Mouse (Mus musculus) forebrain, embryonic 12.5 days (tissue): ENCODE data around the gene Prr11. TPM values are rescaled to one million over a fixed set of nuclear protein-coding genes. Genes with fewer than 3 reads are reported as not detected.

ENCODE experiments used
- ATAC-seq: fragments of 200-750 bp; cut with Nextera tagmentation; 2 replicates; pipeline ENCODE4 v1.8.0; 2017; ENCODE audit warnings: moderate TSS enrichment; ENCODE audit not compliant: low FRiP score
- H3K27ac ChIP-seq: fragments of 300-500 bp; sonication (generic); 2 replicates; pipeline ENCODE4 v1.5.1; 2016; ENCODE audit warnings: mild to moderate bottlenecking
- H3K27me3 ChIP-seq: fragments of 300-500 bp; sonication (generic); 2 replicates; pipeline ENCODE4 v1.6.1; 2016; ENCODE audit warnings: mild to moderate bottlenecking
- H3K36me3 ChIP-seq: fragments of 300-500 bp; sonication (generic); replicated peaks from 2 replicates; pipeline ENCODE4 v1.6.1; 2016; ENCODE audit warnings: mild to moderate bottlenecking
- H3K4me1 ChIP-seq: fragments of 300-500 bp; sonication (generic); 2 replicates; pipeline ENCODE4 v1.6.1; 2016
- H3K4me2 ChIP-seq: fragments of 300-500 bp; sonication (generic); 2 replicates; pipeline ENCODE4 v1.6.1; 2016; ENCODE audit warnings: mild to moderate bottlenecking, moderate library complexity
- H3K4me3 ChIP-seq: fragments of 300-500 bp; sonication (generic); replicated peaks from 2 replicates; pipeline ENCODE4 v1.5.1; 2016; ENCODE audit warnings: mild to moderate bottlenecking
- H3K9ac ChIP-seq: fragments of 300-500 bp; sonication (generic); 2 replicates; pipeline ENCODE4 v1.6.1; 2016; ENCODE audit warnings: mild to moderate bottlenecking
- H3K9me3 ChIP-seq: fragments of 300-500 bp; sonication (generic); 2 replicates; pipeline ENCODE4 v1.6.1; 2016
- WGBS: fragments of 180-500 bp; shearing (Covaris S2); methylation state at CpG from one replicate; pipeline ENCODE4 v1.1.7; 2016; 5-methylcytosine and 5-hydroxymethylcytosine counted together
- polyA plus RNA-seq: library from polyadenylated mRNA; unstranded; fragments of >200 nt; fragmentation: Nextera tagmentation; extraction: Ambion mirVana; gene quantifications from 2 replicates; pipeline ENCODE4 v1.2.1, GENCODE M21; 2016

Prr11 gene
- polyA plus RNA-seq = 11.1 and 14.1 TPM in 2 replicates

DNA sequence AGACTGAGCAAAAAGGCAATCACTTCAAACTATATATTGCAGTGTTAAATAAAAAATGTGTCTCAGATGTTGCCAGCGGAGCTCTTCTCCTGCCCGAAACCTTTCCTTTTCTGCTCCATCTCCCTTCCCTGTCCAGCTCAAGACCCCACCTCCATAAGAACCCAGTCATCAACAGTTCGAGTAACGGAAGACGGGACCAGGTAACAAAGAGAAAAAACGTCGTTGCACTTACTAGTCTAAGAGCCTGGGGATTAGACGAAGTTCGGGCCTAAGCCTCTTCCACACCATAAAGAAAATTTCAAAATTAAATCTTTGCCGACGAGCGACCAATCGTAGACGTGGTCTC is at the start of gene Prr11:
Gene Prr11, minus strand, starts transcription at position 300 of the 346 bp plus-strand sequence.
- Histone ChIP-seq H3K36me3 (peaks cover 35% of the 10 kb centered on the region), H3K4me2 (peak within 1 kb of the TSS; percentile 60), H3K4me1 (peaks cover 26% of the 10 kb centered on the region), H3K9ac (peak within 1 kb of the TSS; percentile 95), H3K9me3 (no peaks in the 10 kb centered on the region), H3K27me3 (no peaks in the 10 kb centered on the region), H3K27ac (peak within 1 kb of the TSS; percentile 98), H3K4me3 (peak within 1 kb of the TSS; percentile 88)
- ATAC-seq = no peak
- under 1% methylated on average over 14 of the region's 14 CpGs for whole genome bisulfite sequencing

- Histone ChIP-seq H3K9me3 (no peaks in the 10 kb centered on the region), H3K4me2 (no peak overlapping the region), H3K36me3 (peaks cover 36% of the 10 kb centered on the region), H3K27ac (no peak overlapping the region), H3K27me3 (no peaks in the 10 kb centered on the region), H3K9ac (no peak overlapping the region), H3K4me1 (no peaks in the 10 kb centered on the region), H3K4me3 (no peak overlapping the region)
- 95% methylated on average over 2 of the region's 2 CpGs for WGBS
- no peak for ATAC-seq
These were observed 49.5 kb upstream of the Prr11 start for GRCm38 (mm10) chr11:87158012-87158411.

DNA sequence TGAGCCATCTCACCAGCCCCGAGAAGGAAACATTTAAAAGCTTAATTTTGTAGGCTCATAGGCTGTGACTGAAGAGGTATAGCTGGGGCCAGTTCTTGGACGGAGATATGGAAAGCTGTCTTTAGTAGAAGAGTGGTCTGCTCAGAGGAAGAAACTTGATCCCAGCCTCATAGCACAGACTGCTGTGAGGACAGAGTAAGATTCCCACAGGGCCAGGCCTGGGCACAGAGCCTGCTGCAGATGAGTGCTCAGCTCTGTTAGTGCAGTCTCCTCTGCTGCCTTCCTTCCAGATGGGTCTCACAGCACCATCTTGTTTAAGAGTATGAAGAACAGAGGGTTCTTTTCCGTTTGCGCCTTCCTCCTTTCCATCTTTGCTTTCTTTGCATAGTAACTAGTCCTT is 27.7 kb upstream of the Prr11 start:
- H3K27ac ChIP-seq = no peak overlapping the region
- no peaks in the 10 kb centered on the region for H3K4me1 ChIP-seq
- H3K27me3 ChIP-seq = no peaks in the 10 kb centered on the region
- no peaks in the 10 kb centered on the region for H3K9me3 ChIP-seq
- ATAC-seq = no peak
- 90% methylated on average over 4 of the region's 4 CpGs for WGBS
- H3K9ac ChIP-seq = no peak overlapping the region
- H3K4me3 ChIP-seq = no peak overlapping the region
- peaks cover 25% of the 10 kb centered on the region for H3K36me3 ChIP-seq
- no peak overlapping the region for H3K4me2 ChIP-seq

DNA sequence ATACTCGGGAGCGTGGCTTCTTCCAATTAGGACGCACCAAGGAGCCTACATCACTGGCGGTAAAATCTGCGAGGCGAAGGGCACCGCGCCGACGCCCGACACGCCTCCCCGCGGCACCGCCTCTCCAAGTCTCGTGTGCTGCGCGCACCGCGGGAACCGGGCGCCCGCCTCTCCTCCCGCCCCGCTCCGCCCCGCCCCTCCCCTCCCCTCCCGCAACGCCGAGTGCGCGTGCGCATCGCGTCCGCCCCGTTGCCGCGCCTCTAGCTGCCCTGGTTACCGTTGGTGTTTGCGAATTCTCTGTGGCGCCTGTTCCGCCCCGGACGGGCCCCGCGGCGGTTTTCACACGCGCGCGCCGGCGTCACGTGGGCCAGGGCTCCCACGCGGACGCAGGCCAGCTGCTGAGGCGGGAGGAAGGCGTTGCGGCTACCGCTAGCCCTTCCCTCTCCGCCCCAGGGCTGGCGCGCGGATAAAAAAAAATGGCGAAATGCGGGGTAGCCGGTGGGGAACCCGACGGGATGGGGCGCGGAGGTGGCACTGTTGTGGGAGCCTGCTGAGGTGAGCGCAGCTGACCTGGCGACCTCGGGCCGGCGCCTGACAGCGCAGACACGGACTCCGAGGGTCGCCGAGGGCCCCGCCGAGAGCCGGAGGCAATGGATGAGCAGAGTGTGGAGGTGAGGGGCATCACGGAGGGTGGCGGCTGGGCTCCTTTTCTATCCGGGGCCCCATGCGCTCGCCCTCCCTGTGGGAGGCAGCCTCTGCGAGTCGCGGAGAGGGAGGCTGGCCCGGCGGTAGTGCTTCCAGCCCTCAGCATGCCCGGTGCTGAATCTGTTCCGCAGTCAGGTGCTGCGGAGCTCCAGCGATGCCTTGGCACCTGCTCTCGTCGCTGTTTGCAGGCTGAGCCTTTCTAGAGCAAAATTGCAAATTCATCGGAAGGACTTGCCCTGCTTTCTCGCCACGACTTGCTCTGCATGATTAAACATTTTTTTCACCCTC is 18.6 kb upstream of the Prr11 start, which contains the start of gene Trim37:
Gene Trim37, plus strand, starts transcription at position 254 of the 993 bp plus-strand sequence.
- H3K9ac ChIP-seq = peak within 1 kb of the TSS; percentile 87
- peak; percentile 94 for ATAC-seq
- peaks cover 19% of the 10 kb centered on the region for H3K4me1 ChIP-seq
- H3K36me3 ChIP-seq = peaks cover 35% of the 10 kb centered on the region
- no peaks in the 10 kb centered on the region for H3K27me3 ChIP-seq
- H3K9me3 ChIP-seq = no peaks in the 10 kb centered on the region
- under 1% methylated on average over 80 of the region's 105 CpGs for WGBS
- H3K4me2 ChIP-seq = peak within 1 kb of the TSS; percentile 65
- H3K4me3 ChIP-seq = peak within 1 kb of the TSS; percentile 95
- peak within 1 kb of the TSS; percentile 97 for H3K27ac ChIP-seq

GRCm38 (mm10) chr11:87126281-87126823 is 17.8 kb upstream of the Prr11 start:
- Histone ChIP-seq H3K4me3 (peak overlapping the region; percentile 95), H3K4me2 (peak overlapping the region; percentile 65), H3K27me3 (no peaks in the 10 kb centered on the region), H3K36me3 (peaks cover 39% of the 10 kb centered on the region), H3K27ac (peak overlapping the region; percentile 97), H3K9ac (peak overlapping the region; percentile 87), H3K4me1 (peaks cover 19% of the 10 kb centered on the region), H3K9me3 (no peaks in the 10 kb centered on the region)
- no peak; the same call in 1 of the 2 replicates for ATAC-seq
- 1% methylated on average over 12 of the region's 12 CpGs for WGBS

GRCm38 (mm10) chr11:87125562-87125961 is 17.1 kb upstream of the Prr11 start:
- no peak overlapping the region for H3K9ac ChIP-seq
- peaks cover 19% of the 10 kb centered on the region for H3K4me1 ChIP-seq
- H3K9me3 ChIP-seq = no peaks in the 10 kb centered on the region
- 45% methylated on average over 4 of the region's 4 CpGs for WGBS
- H3K36me3 ChIP-seq = peaks cover 41% of the 10 kb centered on the region
- H3K27ac ChIP-seq = peak overlapping the region; percentile 97
- H3K4me3 ChIP-seq = peak overlapping the region; percentile 95; the same call in 1 of the 2 replicates
- no peak for ATAC-seq
- no peaks in the 10 kb centered on the region for H3K27me3 ChIP-seq
- peak overlapping the region; percentile 65 for H3K4me2 ChIP-seq

GRCm38 (mm10) chr11:87121864-87122263 is 13.4 kb upstream of the Prr11 start:
- WGBS = 85% methylated on average over 8 of the region's 8 CpGs
- peaks cover 68% of the 10 kb centered on the region for H3K36me3 ChIP-seq
- no peak overlapping the region for H3K27ac ChIP-seq
- peaks cover 7% of the 10 kb centered on the region; the same call in 1 of the 2 replicates for H3K4me1 ChIP-seq
- H3K4me2 ChIP-seq = no peak overlapping the region
- H3K9ac ChIP-seq = no peak overlapping the region
- ATAC-seq = no peak
- no peaks in the 10 kb centered on the region for H3K9me3 ChIP-seq
- H3K4me3 ChIP-seq = no peak overlapping the region
- no peaks in the 10 kb centered on the region for H3K27me3 ChIP-seq

DNA sequence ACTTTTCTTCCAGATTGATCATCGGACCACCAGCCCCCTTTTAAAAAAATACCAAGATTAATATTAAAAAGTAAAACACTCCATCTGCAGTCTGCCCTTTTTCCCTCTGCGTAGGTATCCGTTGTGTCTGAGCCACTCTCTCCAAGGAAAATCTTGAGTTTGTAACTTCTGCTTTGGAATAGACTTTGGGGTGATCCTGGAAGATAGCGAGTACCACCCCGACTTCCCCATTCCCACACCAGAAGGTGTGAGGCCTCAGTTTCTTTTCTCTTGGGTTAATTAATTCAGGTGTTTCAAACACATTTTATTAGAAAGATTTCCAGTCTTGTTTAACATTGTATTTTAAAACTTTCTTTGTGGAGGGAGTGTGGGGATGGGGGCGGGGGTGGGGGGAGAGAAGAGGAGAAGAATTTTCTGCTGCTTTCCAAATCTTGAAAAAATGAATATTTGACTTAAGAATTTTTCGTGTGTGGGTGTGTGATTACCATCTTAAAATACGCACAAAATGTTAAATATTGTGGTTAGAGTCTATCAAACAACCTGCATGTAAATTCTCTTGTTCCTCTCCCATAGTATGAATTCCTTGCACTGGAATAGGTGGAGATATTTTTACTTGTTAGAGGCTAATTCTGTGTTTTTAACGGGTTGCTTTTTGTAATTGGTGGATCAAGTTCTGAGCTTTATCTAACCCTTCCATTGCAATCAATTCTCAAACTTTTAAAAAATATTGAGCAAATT is 1.8 kb upstream of the Prr11 start:
- Histone ChIP-seq H3K4me3 (peak overlapping the region; percentile 88), H3K9me3 (no peaks in the 10 kb centered on the region), H3K36me3 (peaks cover 35% of the 10 kb centered on the region), H3K9ac (peak overlapping the region; percentile 95), H3K4me1 (peaks cover 26% of the 10 kb centered on the region), H3K27me3 (no peaks in the 10 kb centered on the region), H3K4me2 (peak overlapping the region; percentile 60), H3K27ac (peak overlapping the region; percentile 98)
- 6% methylated on average over 9 of the region's 9 CpGs for WGBS
- no peak for ATAC-seq

- no peaks in the 10 kb centered on the region for H3K9me3 ChIP-seq
- peak overlapping the region; percentile 98 for H3K27ac ChIP-seq
- peak overlapping the region; percentile 95 for H3K9ac ChIP-seq
- under 1% methylated on average over 42 of the region's 42 CpGs for WGBS
- H3K27me3 ChIP-seq = no peaks in the 10 kb centered on the region
- ATAC-seq = no peak
- H3K4me2 ChIP-seq = peak overlapping the region; percentile 60
- H3K4me1 ChIP-seq = peaks cover 26% of the 10 kb centered on the region
- peaks cover 35% of the 10 kb centered on the region for H3K36me3 ChIP-seq
- H3K4me3 ChIP-seq = peak overlapping the region; percentile 88
These were observed 1.1 kb upstream of the Prr11 start for GRCm38 (mm10) chr11:87109519-87110171.

DNA sequence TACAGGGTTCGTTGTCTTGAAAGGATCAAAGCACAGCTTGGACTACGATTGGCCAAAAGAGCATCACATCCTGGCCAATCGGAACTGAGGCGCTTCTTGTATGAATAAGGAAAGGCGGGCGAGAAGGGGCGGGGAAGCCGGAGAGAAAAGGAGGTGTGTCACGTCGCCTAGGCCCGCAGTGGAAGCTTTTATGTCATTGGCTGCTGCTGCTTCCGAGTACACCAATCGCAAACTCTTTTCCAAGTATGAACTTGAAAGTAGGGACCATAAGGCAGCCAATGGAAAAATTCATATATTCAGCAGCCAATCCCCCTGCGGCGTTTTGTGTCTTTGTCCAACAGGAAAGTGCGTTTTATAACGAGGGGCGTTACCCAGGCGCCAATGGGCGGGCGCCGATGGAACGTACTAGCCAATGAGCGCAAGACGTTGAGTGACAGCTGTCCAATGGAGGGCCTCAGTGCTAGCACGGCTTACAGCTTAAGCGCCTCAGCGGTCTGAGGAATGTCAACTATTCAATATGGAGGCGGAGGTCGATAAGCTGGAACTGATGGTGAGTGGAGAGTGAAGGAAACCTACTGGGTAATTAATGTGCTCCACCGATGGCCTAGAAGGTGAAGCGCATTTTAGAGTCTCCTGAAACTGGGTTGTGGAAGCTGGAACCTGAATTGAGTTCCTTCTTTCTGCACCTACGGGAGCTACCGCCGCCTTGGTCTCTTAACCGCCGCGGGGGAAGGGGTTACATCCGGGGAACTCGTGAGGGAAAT is 429 bp upstream of the Prr11 start, which contains the start of gene Ska2:
Gene Ska2, plus strand, starts transcription at position 480 of the 764 bp plus-strand sequence.
- Histone ChIP-seq H3K4me1 (peaks cover 26% of the 10 kb centered on the region), H3K27ac (peak within 1 kb of the TSS; percentile 98), H3K4me3 (peak within 1 kb of the TSS; percentile 88), H3K27me3 (no peaks in the 10 kb centered on the region), H3K4me2 (peak within 1 kb of the TSS; percentile 60), H3K36me3 (peaks cover 35% of the 10 kb centered on the region), H3K9me3 (no peaks in the 10 kb centered on the region), H3K9ac (peak within 1 kb of the TSS; percentile 95)
- ATAC-seq = peak; percentile 99
- under 1% methylated on average over 40 of the region's 40 CpGs for WGBS

- Histone ChIP-seq H3K9ac (peak overlapping the region; percentile 79), H3K4me2 (peak overlapping the region; percentile 95), H3K27ac (no peak overlapping the region), H3K4me3 (peak overlapping the region; percentile 70), H3K36me3 (peaks cover 47% of the 10 kb centered on the region), H3K9me3 (no peaks in the 10 kb centered on the region), H3K27me3 (no peaks in the 10 kb centered on the region), H3K4me1 (peaks cover 24% of the 10 kb centered on the region)
- ATAC-seq = no peak
- WGBS = 68% methylated on average over 2 of the region's 2 CpGs
These were observed 21.4 kb downstream of the Prr11 start for GRCm38 (mm10) chr11:87087142-87087541.
